Mouse (Mus musculus) embryo, embryonic 11.5 days (tissue): ENCODE data around the gene Cd55.
"Not testable (repeated sequence)": the region's sequence is repeated elsewhere in the genome, so short reads cannot be mapped to it uniquely, and the experiment has no call there.

Experiments
- DNase-seq: peaks from one replicate; pipeline ENCODE4 v3.0.0-alpha.2; 2012; ENCODE audit warnings: low read depth, low spot score

The Cd55 gene

DNA sequence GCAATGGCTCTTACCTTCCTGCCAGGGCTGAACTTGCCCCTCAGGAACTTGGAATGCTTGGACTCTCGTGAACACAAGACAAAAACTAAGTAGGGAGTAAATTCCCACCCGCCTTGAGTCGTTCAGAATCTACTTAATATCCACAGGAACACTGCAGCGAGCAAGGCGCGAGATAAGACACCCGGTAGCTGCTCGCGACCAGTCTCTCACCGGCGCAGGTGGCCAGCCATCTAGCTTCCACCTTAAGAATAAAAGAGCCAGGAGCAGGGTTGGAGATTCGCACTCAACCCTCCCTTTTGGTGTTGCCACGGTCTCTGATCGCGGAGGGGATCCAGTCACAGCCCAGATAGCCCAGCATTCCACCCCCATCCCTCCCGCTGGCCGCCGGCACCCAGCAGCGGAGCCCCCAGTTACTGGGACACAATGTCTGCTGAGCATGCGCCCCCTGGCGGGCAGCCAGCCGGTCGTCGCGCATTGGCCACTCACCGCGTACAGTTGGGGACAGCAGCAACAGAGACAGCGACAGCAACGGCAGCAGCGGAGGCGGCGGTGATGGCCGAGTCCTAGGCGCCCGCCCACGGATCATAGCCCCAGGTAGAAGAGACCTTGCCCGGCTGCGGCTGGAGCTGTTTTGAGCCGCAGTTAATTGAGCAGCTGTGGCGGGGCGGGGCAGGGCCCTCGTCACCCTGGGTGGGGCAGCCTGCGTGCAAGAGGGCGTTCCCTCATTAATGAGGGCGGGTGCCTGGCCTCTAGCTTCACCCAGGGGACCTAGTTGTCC is at the start of gene Cd55:
Gene Cd55, minus strand, starts transcription at position 661 of the 778 bp plus-strand sequence.
- peak; percentile 77 for DNase-seq

DNA sequence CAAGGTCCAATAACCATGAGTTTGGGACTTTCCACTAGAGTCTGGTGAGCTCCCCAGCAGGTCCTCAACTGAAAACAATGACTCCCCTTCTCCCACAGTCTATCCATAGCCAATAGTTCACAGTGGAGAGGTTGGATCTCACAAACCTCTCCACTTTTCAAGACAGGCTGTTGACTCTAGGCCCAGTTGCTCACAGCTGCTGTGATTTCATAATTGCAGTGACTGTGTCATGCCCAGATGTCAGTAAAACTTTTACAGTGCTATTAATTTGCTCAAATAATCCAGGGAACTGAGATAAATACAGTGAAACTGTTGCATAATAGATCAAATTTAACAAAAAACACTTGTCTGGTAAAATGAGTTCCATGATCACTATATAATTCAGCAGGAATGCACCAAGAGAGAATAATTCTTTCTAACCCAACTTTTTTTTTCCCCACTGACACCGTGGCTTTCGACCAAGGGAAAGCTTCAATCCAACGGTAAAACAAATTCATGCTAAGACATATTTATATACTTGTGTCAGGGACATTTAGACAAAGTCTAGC is 49.4 kb upstream of the Cd55 start:
- DNase-seq, result no peak

- no peak for DNase-seq
Observed at GRCm38 (mm10) chr1:130508957-130509350, 46.4 kb upstream of the Cd55 start.

- no peak for DNase-seq
Observed at GRCm38 (mm10) chr1:130508030-130508956, 45.7 kb upstream of the Cd55 start.

DNA sequence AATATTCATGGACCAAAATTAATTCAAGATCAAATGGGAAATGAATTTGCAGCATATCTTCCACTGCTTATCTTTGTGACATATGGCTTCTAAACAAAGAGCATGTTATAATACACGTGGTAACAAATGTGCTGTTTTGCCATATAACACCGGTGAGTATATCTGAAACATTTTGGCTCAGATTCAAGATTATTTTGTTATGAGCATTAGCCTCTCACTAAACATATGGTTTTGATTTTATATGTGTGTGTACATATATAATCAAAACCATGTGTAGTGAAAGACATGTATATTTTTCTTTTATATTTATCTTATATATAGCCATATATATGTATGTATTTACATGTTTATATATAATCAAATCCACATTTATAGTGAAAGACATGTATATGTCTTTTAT is 44.9 kb upstream of the Cd55 start:
- no peak for DNase-seq

GRCm38 (mm10) chr1:130499962-130500361 is 37.4 kb upstream of the Cd55 start:
- DNase-seq, result no peak

DNA sequence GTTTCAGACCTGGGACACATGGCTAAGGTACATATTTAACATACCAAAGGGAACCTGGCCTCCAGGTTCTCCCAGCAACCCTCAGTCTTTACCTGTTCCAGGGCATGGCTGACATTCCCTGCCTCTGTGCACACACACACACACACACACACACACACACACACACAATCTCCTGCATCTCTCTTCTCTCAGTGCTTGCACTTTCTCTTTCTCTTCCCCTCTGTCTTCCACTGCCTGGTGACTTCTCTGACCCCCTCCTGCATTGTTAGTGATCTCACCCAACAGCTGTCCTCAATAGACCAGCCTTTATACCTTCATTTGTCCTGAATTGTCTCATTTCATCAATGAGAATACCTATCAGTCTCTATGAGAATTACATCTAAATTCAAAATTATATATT is 35.8 kb upstream of the Cd55 start:
- DNase-seq, result no peak

GRCm38 (mm10) chr1:130486816-130487545 is 24.4 kb upstream of the Cd55 start:
- no peak for DNase-seq

- no peak for DNase-seq
Observed at GRCm38 (mm10) chr1:130485828-130486620, 23.5 kb upstream of the Cd55 start.

GRCm38 (mm10) chr1:130485376-130485775 is 22.8 kb upstream of the Cd55 start:
- DNase-seq, result no peak

- DNase-seq, result no peak
Observed at GRCm38 (mm10) chr1:130474936-130475335, 12.4 kb upstream of the Cd55 start.

DNA sequence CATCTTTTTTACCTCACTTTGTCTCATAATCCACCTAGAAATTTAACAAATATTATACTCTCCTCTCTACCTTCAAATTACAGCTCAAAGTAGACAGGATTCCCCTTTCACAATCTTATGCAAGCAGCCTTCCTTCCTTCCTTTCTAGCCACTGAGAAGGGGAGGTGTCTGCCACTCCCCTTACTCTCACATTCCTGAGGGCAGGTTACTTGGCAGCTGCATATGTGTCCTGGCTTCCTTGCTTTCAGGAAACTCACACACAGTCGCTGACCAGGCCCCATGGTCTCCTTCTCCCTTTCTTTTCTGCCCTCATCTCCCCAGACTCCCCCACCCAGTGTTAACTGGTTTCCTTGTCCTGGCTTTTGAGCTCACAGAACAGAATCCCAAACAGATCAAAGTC is 11.7 kb upstream of the Cd55 start:
- DNase-seq, result no peak

DNA sequence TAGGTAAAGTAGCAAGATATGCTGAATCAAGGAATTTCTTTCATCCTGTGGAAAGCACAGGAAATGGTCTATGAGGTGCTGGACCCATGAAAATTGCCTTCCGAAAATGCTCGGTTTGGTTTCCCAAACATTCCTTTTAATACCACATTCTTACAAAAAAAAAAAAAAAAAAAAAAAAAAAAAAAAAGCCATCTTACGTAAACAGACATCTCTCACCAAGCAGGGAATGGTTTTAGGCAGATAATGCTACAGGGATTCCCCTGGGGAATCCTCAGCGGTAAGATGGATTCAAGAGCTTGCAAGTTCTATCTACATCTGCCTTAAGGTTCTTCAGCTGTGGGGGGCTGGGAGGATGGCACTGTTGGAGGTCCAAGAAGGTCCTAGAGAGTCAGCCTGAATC is 7.5 kb upstream of the Cd55 start:
- no peak for DNase-seq

DNA sequence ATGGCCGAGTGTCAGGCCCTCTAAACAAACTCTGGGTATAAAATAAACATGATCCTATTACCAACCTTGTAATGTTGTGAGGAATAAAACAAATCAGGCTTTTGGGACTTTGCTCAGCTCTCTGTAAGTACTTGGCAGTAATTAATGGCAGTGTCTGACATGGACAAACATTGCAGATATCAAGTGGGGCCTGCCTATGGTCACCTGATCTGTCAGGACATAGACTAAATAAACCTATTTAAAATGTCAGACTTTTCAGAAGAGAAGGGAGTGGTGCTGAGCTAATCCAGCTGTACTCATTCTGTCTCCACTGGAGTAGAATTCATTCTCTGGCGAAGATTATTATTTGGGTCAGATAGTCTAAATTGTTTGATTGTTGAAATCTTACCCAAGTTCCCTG is 4.9 kb upstream of the Cd55 start:
- DNase-seq, result no peak

DNA sequence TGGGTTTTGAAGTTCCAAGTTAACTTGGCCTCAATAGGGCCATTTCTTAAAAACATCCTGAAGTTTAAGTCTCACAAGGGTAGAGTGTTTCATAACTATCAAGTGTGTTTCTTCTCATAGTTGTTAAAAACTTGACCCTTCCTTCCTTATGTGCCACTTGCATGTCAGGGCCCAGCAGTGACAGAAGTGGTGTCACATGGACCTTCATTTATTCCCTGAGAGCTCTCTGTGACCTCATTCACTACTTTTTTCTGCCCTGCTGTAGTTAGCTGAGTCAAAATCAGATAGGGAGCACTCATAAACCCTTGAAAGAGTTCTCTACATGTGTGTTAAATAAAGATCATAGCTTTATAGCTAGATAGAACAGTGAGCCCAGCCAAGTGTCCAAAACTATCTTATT is 1.6 kb upstream of the Cd55 start:
- no peak for DNase-seq

GRCm38 (mm10) chr1:130462867-130463266 is 323 bp upstream of the Cd55 start:
- peak; percentile 7 for DNase-seq

DNA sequence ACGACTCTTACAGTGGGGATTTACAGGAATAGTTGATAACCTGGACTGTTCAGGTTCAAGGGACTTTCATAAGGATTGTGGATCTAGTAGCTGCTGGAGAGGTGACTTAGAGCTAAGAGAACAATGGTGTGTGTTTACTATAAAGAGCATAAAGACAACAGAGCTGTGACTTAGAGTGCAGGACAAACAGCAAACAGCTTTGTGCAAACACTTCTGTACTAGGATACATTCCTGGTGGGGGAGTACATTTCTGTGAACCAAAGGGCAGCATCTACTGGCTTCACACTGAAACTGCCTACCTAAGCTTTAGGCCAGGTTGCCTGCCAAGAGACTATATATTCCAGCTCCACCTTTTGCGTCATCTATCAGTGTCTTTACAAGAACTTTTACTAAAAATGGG is 7.4 kb downstream of the Cd55 start:
- DNase-seq, result no peak

GRCm38 (mm10) chr1:130442930-130443329 is 19.6 kb downstream of the Cd55 start:
- not testable (repeated sequence) for DNase-seq

DNA sequence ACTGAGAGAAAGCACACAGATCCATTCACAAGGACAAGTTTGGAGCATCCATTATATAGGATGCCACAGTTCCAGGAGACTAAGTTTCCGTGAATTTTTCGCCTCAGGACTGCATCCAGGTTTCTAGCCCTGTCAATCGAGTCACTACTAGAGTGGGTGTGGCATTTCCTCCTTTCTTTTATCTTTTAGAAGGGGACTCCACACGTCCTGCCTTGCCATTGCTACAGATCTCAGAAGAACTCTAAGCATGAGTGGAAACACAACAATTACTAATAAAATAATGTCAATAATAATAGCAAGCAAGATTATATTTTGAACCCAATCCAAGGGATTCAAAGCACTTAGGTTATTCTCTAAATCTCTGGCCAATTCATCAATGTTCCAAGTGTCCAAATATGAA is 31.6 kb downstream of the Cd55 start:
- no peak for DNase-seq

DNA sequence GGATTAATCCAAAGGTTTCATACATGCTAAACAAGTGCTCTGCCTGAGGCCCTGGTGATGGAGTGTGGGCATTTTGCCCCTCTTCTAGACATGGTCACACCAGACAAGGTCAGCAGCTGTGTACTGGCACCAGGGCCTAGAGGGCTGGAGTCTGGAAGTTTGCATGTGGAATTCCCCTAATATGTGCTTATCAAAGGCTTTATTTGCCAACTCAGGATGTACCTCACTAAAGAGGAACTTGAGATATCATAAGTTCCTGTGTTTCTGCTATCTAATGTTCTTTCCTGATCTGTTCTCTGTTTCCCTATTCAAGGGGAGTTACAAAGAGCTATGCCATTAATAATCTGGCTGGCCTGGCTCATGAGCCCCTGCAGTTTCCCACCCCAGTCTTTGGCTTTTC is 33.9 kb downstream of the Cd55 start:
- not testable (repeated sequence) for DNase-seq
